Mouse (Mus musculus) liver, embryonic 15.5 days (tissue): Measurements from ENCODE around the gene Eps8. TPM values are rescaled to one million over a fixed set of nuclear protein-coding genes. Genes with fewer than 3 reads are reported as not detected.

Experiments used
- ATAC-seq: fragments of 200-750 bp; cut with Nextera tagmentation; 2 replicates; pipeline ENCODE4 v1.8.0; 2017; ENCODE audit warnings: moderate number of reproducible peaks, mild to moderate bottlenecking, moderate library complexity; ENCODE audit not compliant: insufficient read depth
- H3K27ac ChIP-seq: fragments of 300-500 bp; sonication (generic); replicated peaks from 2 replicates; pipeline ENCODE4 v1.5.1; 2015; ENCODE audit warnings: mild to moderate bottlenecking, inconsistent platforms
- H3K27me3 ChIP-seq: fragments of 300-500 bp; sonication (generic); 2 replicates; pipeline ENCODE4 v1.6.1; 2015; ENCODE audit warnings: mild to moderate bottlenecking, inconsistent platforms
- H3K36me3 ChIP-seq: fragments of 300-500 bp; sonication (generic); replicated peaks from 2 replicates; pipeline ENCODE4 v1.6.1; 2015; ENCODE audit warnings: moderate library complexity, mild to moderate bottlenecking, inconsistent platforms
- H3K4me1 ChIP-seq: fragments of 300-500 bp; sonication (generic); replicated peaks from 2 replicates; pipeline ENCODE4 v1.6.1; 2015; ENCODE audit warnings: inconsistent platforms
- H3K4me2 ChIP-seq: fragments of 300-500 bp; sonication (generic); 2 replicates; pipeline ENCODE4 v1.6.1; 2015; ENCODE audit warnings: moderate library complexity, mild to moderate bottlenecking, inconsistent platforms
- H3K4me3 ChIP-seq: fragments of 300-500 bp; sonication (generic); replicated peaks from 2 replicates; pipeline ENCODE4 v1.5.1; 2015; ENCODE audit warnings: mild to moderate bottlenecking, inconsistent platforms
- H3K9ac ChIP-seq: fragments of 300-500 bp; sonication (generic); 2 replicates; pipeline ENCODE4 v1.6.1; 2015; ENCODE audit warnings: moderate library complexity, mild to moderate bottlenecking, inconsistent platforms
- H3K9me3 ChIP-seq: fragments of 300-500 bp; sonication (generic); replicated peaks from 2 replicates; pipeline ENCODE4 v1.6.1; 2016; ENCODE audit warnings: inconsistent platforms
- WGBS: fragments of 180-500 bp; shearing (Covaris S2); methylation state at CpG from one replicate; pipeline ENCODE4 v1.1.7; 2015; ENCODE audit warnings: mixed read lengths; ENCODE audit not compliant: insufficient replicate concordance; 5-methylcytosine and 5-hydroxymethylcytosine counted together
- polyA plus RNA-seq: library from polyadenylated mRNA; unstranded; fragments of >200 nt; fragmentation: Nextera tagmentation; extraction: Ambion mirVana; gene quantifications from 2 replicates; pipeline ENCODE4 v1.2.1, GENCODE M21; 2015

Eps8 gene
- polyA plus RNA-seq, 1 experiment from 2014 or later, result 2.5 TPM

DNA sequence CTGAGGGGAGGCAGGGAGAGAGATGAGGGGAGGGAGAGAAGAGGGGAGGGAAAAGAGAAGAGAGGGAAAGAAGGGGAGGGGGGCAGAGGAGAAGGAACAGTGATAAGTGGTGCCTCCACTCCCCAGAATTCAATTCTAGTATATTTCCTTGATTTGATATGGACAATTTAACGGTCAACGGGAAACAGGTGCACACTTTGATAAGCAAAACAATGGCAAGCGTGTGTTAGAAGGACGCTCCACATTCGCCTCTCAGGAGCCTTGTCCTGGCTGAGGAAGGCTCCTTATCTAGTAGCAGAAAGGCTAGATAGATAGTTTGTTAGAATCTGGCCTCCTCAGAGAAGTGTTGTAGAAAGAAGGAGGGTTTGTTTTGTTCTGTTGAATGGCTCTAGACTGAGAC, 141.9 kb downstream of the Eps8 start:
- 11% methylated on average over 5 of the region's 5 CpGs for WGBS
- no peaks in the 10 kb centered on the region for H3K27me3 ChIP-seq
- peak; percentile 49; the same call in 1 of the 2 replicates for ATAC-seq
- no peak overlapping the region for H3K4me2 ChIP-seq
- H3K4me1 ChIP-seq, result no peaks in the 10 kb centered on the region
- H3K9ac ChIP-seq, result no peak overlapping the region
- no peaks in the 10 kb centered on the region for H3K36me3 ChIP-seq
- no peak overlapping the region for H3K27ac ChIP-seq
- no peak overlapping the region for H3K4me3 ChIP-seq
- H3K9me3 ChIP-seq, result no peaks in the 10 kb centered on the region

GRCm38 (mm10) chr6:137509341-137510045, 145.2 kb downstream of the Eps8 start:
- Histone ChIP-seq H3K4me2 (no peak overlapping the region), H3K27me3 (no peaks in the 10 kb centered on the region), H3K4me3 (no peak overlapping the region), H3K4me1 (no peaks in the 10 kb centered on the region), H3K36me3 (no peaks in the 10 kb centered on the region), H3K9me3 (no peaks in the 10 kb centered on the region), H3K27ac (no peak overlapping the region), H3K9ac (no peak overlapping the region)
- ATAC-seq, result no peak
- 64% methylated on average over 14 of the region's 14 CpGs for WGBS

GRCm38 (mm10) chr6:137508936-137509335, 145.7 kb downstream of the Eps8 start:
- H3K27me3 ChIP-seq, result no peaks in the 10 kb centered on the region
- no peak overlapping the region for H3K4me3 ChIP-seq
- no peak overlapping the region for H3K9ac ChIP-seq
- no peak overlapping the region for H3K4me2 ChIP-seq
- H3K36me3 ChIP-seq, result no peaks in the 10 kb centered on the region
- WGBS, result 78% methylated on average over 19 of the region's 19 CpGs
- H3K4me1 ChIP-seq, result no peaks in the 10 kb centered on the region
- no peak overlapping the region for H3K27ac ChIP-seq
- no peak for ATAC-seq
- H3K9me3 ChIP-seq, result no peaks in the 10 kb centered on the region

DNA sequence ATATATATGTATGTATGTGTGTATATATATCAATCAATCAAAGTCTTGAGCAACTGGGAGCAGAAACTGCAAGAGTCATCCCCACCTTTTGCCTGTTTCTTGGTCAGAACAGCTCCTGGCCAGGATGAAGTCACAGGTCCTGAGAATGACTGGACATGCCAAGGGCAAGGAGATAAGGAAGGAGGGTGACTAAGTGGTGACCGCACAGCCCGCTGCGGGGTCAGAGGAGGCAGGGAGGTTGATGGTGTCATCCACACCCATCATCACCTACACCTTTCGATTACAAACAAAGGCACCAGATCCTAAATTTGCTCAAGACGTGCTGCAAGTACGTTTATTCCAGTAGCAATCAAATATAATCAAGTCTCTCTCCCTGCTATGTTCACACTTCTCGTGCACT, 148.1 kb downstream of the Eps8 start:
- no peaks in the 10 kb centered on the region for H3K36me3 ChIP-seq
- H3K27me3 ChIP-seq, result no peaks in the 10 kb centered on the region
- ATAC-seq, result no peak
- H3K4me3 ChIP-seq, result no peak overlapping the region
- no peak overlapping the region for H3K4me2 ChIP-seq
- H3K4me1 ChIP-seq, result no peaks in the 10 kb centered on the region
- no peaks in the 10 kb centered on the region for H3K9me3 ChIP-seq
- no peak overlapping the region for H3K27ac ChIP-seq
- H3K9ac ChIP-seq, result no peak overlapping the region
- 80% methylated on average over 7 of the region's 7 CpGs for WGBS

DNA sequence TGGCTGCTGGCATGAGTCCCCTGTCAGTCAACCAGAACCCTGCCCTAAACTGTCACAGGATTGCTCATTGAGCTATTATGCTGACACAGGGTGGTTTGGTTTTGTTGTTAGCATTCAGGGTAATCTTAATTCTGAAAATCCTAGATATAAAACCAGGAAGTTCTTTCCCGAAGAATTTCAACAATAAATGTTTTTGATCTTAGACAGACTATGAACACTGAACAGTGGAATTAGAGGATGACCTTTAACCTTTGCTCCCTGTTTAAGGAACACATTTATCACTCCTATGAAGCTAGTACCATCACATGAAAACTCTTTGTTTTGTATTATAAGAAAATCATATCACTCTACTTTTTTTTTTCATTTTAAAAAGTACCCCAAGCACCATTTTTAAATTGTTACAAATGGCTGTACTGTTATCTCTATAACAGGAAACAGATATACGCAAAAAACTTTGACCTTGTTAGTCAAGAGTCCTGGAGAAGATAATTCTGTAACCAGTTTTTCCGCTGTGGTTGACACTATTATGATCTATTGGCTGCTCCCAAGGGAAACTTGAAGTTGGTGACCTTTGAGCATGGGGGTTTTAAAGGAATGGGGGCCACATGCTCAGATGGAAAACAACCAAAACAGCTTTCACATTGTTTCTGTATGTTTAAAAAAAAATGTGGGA, 149.0 kb downstream of the Eps8 start:
- 23% methylated on average over 3 of the region's 3 CpGs for WGBS
- Histone ChIP-seq H3K4me3 (no peak overlapping the region), H3K9ac (no peak overlapping the region), H3K9me3 (no peaks in the 10 kb centered on the region), H3K4me1 (no peaks in the 10 kb centered on the region), H3K4me2 (no peak overlapping the region), H3K36me3 (no peaks in the 10 kb centered on the region), H3K27me3 (no peaks in the 10 kb centered on the region), H3K27ac (no peak overlapping the region)
- no peak for ATAC-seq

DNA sequence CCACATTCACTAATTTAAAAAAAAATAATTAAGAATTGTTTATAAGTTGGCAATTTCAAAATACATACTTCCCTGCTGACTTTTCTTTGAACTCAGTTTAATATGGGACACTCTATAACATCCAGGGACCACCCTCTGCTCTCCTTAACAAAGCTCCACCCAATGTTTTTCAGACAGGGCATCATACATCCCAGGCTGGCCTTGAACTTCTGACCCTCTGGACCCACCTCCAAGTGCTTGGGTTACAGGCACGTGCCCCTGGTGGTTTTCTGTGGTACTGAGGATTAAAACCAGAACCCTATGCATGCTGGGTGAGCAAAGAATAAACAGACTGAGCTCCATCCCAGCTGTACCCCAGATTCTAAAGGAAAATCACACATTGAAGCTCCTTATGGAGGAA, 150.6 kb downstream of the Eps8 start:
- no peaks in the 10 kb centered on the region for H3K27me3 ChIP-seq
- H3K9me3 ChIP-seq, result no peaks in the 10 kb centered on the region
- no peaks in the 10 kb centered on the region for H3K4me1 ChIP-seq
- H3K27ac ChIP-seq, result no peak overlapping the region
- H3K4me3 ChIP-seq, result no peak overlapping the region
- H3K36me3 ChIP-seq, result no peaks in the 10 kb centered on the region
- no peak for ATAC-seq
- H3K4me2 ChIP-seq, result no peak overlapping the region
- 30% methylated on average over 1 of the region's 1 CpGs for WGBS
- no peak overlapping the region for H3K9ac ChIP-seq

DNA sequence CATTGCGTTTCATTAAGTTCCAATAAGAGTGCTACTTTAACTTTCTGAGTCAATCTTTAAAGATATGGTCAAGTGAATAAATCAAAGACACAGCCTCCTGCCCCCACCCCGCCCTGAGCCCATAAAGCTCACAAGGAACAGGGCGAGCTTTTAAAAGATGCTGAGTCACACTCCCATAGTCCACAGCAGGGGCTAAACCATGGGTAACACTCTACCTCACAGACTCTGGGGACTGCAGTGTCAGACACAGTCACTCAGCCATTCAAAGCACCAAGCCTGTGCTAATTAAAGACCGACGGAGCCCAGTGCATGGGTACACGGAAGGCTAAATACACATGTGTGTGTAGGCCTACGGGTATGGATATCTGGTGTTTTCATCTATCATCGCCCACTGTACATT, 151.2 kb downstream of the Eps8 start:
- 62% methylated on average over 8 of the region's 8 CpGs for WGBS
- Histone ChIP-seq H3K4me2 (no peak overlapping the region), H3K4me1 (no peaks in the 10 kb centered on the region), H3K27ac (no peak overlapping the region), H3K4me3 (no peak overlapping the region), H3K9me3 (no peaks in the 10 kb centered on the region), H3K36me3 (no peaks in the 10 kb centered on the region), H3K9ac (no peak overlapping the region), H3K27me3 (no peaks in the 10 kb centered on the region)
- ATAC-seq, result no peak

DNA sequence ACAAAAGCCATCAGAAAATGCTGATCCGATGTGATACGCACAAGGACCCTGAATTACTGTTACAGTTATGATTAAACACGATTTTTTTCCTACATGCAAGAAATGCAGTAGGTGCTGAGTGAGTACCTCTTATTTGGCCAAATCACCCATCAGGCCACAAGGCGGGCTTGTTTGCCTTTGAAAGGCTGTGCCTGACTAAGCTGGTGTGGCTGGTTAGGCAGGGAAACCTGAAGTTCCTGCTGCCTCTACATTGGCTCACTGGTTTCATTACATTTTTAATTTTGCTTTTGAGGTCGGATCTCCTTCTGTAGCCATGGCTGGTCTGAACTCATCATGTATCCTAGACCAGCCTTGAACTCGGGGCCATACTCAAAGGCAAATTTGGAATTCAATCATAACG, 151.7 kb downstream of the Eps8 start:
- Histone ChIP-seq H3K36me3 (no peaks in the 10 kb centered on the region), H3K4me3 (no peak overlapping the region), H3K4me1 (no peaks in the 10 kb centered on the region), H3K27ac (no peak overlapping the region), H3K9ac (no peak overlapping the region), H3K4me2 (no peak overlapping the region), H3K9me3 (no peaks in the 10 kb centered on the region), H3K27me3 (no peaks in the 10 kb centered on the region)
- ATAC-seq, result no peak
- WGBS, result 66% methylated on average over 7 of the region's 7 CpGs

DNA sequence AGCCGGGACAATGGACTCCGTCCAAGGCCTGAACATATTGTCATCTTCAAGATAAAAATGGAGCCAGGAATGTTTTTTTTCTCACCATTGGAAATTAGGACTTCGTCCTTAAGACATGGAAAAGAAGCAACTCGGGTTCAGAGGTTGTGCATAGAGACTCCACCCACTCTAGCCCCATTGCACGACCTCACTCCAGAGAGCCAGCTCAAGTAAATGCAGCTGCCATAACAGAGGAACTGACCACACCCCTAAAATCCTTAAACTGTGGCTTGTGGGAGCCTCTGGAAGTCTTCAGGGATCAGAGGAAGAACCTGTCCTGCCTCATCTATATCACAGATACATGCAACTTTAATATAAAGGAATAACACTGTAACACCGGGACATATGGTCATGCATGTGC, 155.9 kb downstream of the Eps8 start:
- H3K27ac ChIP-seq, result no peak overlapping the region
- no peaks in the 10 kb centered on the region for H3K4me1 ChIP-seq
- no peak overlapping the region for H3K4me3 ChIP-seq
- no peak for ATAC-seq
- 54% methylated on average over 6 of the region's 6 CpGs for WGBS
- H3K36me3 ChIP-seq, result no peaks in the 10 kb centered on the region
- no peak overlapping the region for H3K4me2 ChIP-seq
- no peaks in the 10 kb centered on the region for H3K9me3 ChIP-seq
- H3K27me3 ChIP-seq, result no peaks in the 10 kb centered on the region
- H3K9ac ChIP-seq, result no peak overlapping the region

DNA sequence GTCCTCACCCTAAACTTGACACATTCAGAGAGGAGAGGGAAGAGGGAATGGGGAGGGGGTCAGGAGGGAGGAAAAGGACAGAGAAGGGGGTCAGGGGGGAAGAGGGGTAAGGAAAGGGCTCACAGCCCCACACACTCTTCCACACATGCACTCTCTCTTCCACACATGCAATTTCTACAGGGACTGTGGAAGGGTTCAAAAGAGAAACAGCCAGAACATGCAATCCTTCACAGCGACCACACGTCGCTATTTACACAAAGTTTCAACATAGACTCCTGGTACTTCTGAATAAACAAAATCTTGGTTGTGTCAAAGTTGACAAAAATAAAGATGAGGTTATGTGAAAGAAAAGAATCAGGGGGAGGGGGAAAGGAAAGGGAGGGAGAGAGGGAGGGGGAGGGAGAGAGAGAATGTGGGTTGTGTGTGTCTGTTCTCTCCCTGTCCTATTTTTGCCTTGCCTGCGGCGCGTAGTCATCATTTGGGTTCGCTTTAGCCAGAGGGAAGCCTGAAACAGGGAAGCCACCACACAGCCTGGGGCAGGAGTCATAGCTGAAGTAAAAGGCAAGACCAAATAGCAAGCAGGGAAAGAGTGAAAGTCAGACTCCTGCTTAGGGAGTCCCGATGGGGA, 157.4 kb downstream of the Eps8 start:
- no peaks in the 10 kb centered on the region for H3K36me3 ChIP-seq
- H3K4me3 ChIP-seq, result no peak overlapping the region
- ATAC-seq, result no peak
- no peaks in the 10 kb centered on the region for H3K27me3 ChIP-seq
- no peak overlapping the region for H3K27ac ChIP-seq
- H3K9ac ChIP-seq, result no peak overlapping the region
- H3K9me3 ChIP-seq, result no peaks in the 10 kb centered on the region
- no peaks in the 10 kb centered on the region for H3K4me1 ChIP-seq
- 83% methylated on average over 8 of the region's 8 CpGs for whole genome bisulfite sequencing
- H3K4me2 ChIP-seq, result no peak overlapping the region

- no peaks in the 10 kb centered on the region for H3K36me3 ChIP-seq
- H3K9ac ChIP-seq, result no peak overlapping the region
- no peak overlapping the region for H3K27ac ChIP-seq
- ATAC-seq, result no peak
- no peak overlapping the region for H3K4me2 ChIP-seq
- no peaks in the 10 kb centered on the region for H3K27me3 ChIP-seq
- no peak overlapping the region for H3K4me3 ChIP-seq
- no peaks in the 10 kb centered on the region for H3K4me1 ChIP-seq
- H3K9me3 ChIP-seq, result no peaks in the 10 kb centered on the region
- WGBS, result 61% methylated on average over 2 of the region's 2 CpGs
Measured at GRCm38 (mm10) chr6:137496562-137496961, 158.1 kb downstream of the Eps8 start.
